Mouse (Mus musculus): ENCODE measurements around the gene Trpc4ap.
A peak's percentile ranks its signal among the peaks of the same experiment; 100 is the strongest.
"Not testable (repeated sequence)": the region's sequence is repeated elsewhere in the genome, so short reads cannot be mapped to it uniquely, and the experiment has no call there.

The Trpc4ap gene

DNA sequence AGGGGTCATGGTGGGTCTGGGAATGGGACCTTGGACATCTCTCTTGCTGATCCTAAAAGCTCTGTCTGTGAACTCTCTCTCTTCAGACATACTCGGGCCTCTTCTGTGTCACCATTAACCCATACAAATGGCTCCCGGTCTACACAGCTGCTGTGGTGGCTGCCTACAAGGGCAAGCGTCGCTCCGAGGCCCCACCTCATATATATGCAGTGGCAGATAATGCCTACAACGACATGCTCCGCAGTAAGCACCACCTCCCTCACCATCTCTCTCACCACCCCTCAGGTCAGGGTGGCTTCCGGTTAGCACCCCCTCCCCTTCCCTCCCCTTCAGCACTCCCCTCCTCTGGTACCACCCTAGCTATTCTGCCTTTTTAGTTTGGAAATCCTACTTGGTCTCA is 78.2 kb downstream of the Trpc4ap start:
- no peak for DNase-seq (ENCODE audit: extremely low read depth, low read depth)

DNA sequence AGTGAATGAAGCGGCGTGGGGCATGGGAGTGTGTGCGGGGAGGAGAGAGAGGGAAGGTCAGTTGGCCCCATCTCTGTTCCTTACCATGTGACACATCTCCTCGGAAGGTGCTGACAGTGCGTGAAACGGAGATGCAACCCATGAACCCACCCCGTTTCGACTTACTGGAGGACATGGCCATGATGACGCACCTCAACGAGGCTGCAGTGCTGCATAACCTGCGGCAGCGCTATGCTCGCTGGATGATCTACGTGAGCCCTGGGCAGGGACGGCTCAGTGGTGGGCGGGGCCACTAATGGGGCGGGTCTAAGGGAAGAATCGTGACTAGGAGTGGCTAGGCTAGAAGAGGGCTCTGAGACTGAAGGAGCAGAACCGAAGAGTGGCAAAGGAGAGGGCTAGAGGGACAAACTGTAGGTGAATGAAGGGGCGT is 78.8 kb downstream of the Trpc4ap start:
- DNase-seq (ENCODE audit: extremely low read depth, low read depth), result peak; percentile 79

DNA sequence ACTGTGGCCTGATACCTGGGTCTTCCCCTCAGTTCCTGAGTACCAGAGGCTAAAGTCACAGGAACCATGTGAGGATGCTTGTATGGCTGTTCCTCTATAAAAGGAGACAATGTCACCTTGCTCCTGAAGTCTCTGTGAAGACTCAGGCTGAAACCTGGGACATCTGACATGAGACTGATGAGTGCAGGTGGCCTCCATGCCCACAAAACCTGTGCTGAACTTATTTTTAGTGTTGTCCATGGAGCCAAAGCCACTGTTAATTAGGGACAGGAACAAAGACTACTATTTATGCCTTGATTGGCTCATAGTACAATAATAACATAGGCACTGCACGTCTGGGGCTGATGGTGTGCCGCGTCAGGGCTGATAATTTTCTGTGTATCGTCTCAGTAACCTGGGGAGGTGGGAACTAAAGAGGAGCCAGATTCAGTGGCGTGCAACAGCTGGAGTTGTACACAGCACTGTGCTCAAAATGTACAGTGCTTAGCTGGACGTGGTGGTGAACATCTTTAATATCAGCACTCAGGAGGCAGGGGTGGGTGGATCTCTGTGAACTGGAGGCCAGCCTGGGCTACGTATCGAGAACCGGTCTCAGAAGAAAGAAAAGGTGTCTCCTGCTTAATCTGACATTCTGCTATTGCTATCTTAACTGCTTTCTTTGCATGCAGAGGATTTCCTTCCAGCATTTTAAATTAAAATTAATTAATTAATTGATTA is 80.2 kb downstream of the Trpc4ap start:
- DNase-seq (ENCODE audit: extremely low read depth, low read depth), result no peak

DNA sequence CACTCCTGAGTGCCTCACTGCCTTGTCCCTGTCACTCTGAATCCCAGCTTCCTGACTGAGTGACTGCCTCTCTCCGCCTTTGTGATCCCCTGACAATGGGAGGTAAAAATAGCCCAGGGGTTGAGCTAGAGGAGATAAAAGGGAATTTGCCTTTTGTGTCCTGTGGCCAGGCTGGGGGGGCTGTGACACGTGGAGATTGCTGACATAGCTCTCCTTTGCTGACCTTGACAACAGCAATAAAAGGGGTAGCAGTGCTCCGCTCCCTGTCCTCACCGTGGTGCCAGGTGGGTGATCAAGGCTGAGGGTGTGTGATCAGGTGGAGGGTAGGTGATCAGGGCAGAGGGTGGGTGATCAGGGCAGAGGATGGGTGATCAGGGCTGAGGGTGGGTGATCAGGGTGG is 81.2 kb downstream of the Trpc4ap start, which contains the start of gene Myh7b:
Myh7b (plus strand) TSS at position 235 of the 400 bp plus-strand sequence.
- no peak for DNase-seq (ENCODE audit: extremely low read depth, low read depth)

DNA sequence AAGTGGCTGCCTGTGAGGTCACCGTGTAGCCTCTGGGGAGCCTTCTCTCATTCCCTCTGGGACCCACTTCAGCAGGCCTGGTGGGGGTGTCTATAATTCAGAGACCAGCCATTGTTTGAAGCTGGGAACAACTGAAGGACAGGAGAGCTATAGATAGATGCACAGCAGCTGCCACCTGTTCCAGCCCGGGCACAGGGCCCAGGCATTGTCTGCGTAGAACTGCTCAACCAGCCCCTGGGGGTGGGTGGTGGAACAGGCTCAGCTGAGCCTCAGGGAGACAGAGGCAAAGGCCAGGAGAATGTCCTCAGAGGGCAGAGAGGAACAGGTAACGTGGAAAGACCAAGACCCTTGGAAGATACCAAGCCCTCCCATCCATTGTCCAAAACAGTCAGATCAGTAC is 85.8 kb downstream of the Trpc4ap start:
- DNase-seq (ENCODE audit: extremely low read depth, low read depth), result no peak

DNA sequence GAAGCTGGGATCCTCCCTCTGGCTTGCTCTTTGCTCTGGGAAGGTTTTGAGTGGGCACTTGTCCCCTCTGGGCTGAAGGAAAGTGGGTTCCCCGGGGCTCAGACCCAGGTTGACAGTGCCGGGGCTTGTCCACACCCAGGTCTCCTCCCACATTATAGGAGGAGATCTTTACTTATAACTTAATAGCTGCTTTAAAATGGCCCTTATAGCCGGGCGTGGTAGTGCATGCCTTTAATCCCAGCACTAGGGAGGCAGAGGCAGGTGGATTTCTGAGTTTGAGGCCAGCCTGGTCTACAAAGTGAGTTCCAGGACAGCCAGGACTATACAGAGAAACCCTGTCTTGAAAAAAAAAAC is 87.0 kb downstream of the Trpc4ap start:
- not testable (repeated sequence) for DNase-seq (ENCODE audit: extremely low read depth, low read depth)

DNA sequence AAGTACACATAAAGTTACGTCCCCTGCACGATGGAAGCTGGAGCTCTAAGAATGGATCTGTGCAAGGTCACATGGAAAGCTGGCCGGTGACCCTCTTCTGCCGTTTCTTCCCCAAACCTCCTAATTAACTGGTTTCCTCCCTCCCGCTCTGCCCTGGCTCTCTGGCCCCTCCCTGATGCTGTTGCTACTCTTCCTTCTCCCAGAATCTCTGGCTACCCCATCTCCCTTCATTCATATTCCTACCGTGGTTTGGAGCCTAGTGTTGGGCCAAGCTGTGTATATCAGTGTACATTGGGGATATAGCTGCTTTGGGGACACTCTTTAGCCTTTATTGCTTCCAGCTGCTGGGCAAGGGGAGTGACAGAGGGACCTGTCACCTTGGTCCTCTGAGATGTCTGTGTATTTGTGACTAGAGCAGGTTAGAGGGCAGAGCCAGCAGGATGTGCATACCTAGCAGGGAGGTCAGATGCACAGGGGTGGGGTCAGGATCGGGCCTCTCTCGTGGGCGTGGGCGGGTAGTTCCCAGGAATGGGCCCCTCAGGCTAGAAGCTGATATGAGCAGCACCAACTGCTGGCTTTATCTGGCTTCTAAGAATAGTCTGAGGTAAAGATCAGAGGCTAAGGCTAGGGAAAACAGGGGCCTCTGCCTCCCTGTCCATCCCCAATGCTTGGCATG is 87.5 kb downstream of the Trpc4ap start:
- DNase-seq (ENCODE audit: extremely low read depth, low read depth), result peak; percentile 17

DNA sequence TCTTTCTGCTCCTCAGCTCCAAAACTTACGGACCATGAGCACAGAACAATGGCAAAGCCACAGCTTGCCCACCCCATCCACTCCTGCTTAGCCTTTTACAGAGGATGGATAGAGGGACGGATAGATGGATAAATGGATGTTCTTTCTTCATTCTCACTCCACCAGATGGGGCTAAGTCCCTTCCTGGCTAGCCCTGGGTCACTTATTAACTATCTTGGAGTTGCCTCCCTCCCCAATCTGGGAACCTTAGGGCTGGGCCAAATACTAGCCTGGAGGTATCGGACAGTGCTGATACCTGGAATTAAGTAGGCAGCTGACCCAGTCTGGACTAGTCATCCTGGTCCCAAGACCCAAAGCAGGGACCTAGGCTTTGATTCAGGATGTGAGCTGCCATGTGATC is 88.5 kb downstream of the Trpc4ap start:
- DNase-seq (ENCODE audit: extremely low read depth, low read depth), result no peak

DNA sequence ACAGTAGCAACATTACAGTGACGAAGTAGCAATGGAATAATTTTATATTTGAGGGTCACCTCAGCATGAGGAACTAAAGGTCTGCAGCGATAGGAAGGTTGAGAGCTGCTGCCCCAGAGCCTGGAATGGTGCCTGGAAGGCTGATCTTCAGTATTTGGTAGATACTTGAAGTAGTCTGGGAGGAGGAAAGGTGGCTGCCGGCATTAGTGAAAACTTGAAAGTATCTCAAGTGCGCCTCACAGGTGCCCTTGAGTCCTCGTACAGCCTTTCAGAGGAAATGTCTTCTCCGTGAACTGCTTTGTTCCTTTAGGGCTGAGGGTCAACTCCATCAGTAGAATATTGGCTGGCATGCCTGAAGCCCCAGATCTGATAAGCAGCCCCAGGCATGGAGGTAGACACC is 96.7 kb downstream of the Trpc4ap start:
- DNase-seq (ENCODE audit: extremely low read depth, low read depth), result no peak

DNA sequence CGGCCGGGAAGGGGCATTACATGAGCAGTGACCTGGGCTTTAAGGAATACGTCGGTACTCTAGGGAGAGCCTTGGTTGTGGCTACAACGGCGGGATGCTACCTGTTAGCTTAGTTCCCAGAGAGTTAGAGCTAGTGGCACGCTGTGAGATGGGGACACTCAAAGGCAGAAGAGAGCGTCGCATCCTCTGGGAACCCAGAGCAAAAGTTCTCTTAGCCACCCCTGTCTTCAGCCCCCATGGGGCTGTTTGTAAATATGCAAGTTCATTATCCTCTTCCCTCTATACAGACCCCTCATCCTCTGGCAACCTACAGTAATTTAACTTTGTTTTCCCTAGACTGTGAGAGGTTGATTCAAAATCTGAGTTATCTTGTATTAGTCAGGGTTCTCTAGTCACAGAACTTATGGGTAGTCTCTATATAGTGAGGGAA is 99.3 kb downstream of the Trpc4ap start:
- no peak for DNase-seq (ENCODE audit: extremely low read depth, low read depth)

DNA sequence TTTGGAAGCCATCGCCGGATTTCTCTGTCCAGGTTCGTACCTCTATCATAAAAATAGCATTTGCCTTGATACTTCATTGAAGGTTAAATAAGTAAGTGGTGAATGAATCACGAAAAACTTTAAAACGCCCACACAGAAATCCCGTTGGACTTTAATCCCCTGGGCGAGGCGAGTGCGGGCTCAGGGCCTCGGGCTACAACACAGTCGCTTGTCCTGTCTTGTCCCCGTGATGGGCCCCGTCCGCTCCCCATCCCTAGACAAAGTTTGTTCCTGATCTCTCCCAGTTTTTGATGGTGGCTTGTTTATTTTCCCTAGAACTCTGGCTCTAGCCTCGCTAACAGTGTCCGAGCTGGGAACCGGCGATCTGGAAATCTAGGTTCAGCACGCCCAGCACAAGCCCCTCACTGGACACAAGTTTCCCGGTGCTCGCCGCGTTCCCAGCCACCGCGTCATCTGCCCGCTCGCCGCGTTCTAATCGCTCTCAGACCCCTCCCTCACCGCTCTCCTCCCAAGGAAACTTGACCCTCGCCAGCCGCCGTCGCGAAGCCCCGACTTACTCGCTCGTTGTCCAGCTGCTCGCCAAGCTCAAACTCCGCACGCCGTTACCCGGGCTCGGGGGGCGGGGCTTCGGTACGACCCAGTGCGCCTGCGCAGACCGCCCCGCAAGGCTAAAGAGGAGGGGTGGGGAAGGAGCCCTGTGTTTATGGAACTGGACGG is 99.9 kb downstream of the Trpc4ap start, which contains the start of gene Gss:
Gss (minus strand) TSS at position 674 of the 717 bp plus-strand sequence.
- peak; percentile 91 for DNase-seq (ENCODE audit: extremely low read depth, low read depth)

DNA sequence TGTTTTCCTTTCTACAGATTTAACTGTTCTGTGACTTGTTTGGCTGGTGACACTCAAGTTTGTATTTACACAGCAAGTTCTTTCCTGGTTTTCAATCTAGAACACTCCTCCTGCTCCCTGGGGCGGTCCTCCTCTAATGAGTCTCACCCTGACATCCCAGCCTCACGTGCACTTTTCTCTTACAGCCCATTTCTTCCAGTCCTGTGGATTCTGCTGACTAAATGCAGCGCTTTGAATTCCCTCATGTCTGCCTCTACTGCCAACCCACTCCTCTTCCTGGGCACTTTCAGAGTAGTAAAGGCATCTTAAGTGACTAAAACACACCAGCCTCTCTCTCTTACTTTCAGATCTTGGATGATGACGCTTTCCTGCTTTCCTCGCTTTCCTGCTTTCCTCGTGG is 100.5 kb downstream of the Trpc4ap start:
- DNase-seq (ENCODE audit: extremely low read depth, low read depth), result no peak

DNA sequence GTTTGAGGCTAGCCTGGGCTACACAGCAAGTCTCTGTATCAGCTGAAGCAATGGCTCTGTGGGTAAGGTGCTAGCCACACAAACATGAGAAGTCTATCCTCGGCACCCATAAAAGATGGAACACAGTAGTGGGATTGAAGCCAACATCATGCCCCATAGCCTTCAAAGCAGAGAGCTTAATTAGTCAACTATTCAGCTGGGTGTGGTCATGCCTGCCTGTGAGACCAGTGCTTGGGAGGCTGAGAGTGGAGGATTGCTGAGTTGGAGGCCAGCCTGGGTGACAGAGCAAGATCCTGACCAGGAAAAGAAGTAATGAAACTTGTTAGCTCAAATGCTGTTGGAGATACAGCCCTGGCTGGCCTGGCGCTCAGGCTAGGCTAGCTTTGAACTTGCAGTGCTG is 101.3 kb downstream of the Trpc4ap start:
- no peak for DNase-seq (ENCODE audit: extremely low read depth, low read depth)

DNA sequence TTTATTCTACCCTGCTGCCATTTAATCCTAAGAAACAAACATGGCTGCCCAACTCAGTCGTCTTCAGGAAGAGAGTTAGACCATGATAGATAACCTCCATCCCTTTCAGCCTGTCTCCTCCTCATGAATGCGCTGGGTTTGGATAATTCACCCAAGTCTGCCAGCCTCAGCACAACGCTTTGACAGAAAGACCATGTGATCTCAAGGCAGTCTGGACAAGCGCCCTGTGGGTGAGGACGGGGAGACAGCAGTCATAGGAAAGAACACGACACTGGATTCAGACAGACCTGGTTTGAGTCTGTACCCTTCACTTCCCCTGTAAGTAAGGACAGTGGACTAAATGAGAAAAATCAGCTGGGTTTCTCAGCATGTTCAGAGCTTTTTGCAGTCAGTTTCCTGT is 102.7 kb downstream of the Trpc4ap start:
- no peak for DNase-seq (ENCODE audit: extremely low read depth, low read depth)

DNA sequence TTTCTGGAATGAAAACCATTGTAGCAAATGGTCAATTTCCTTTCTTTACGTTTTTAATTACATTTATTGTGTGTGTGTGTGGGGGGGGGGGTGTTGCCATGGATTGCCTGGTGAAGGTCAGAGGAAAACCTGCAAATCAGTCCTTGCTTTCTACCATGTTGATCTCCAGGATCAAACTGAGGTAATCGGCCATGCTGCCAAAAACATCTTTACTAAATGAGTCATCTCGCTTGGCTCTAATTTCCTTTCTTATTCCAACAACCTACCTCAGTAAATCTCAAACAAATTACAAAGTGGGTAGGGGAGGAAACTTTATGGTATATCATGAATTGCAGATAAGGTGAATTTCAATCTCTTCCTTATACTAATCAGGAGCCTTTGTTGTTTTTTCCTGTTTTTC is 104.0 kb downstream of the Trpc4ap start:
- no peak for DNase-seq (ENCODE audit: extremely low read depth, low read depth)

DNA sequence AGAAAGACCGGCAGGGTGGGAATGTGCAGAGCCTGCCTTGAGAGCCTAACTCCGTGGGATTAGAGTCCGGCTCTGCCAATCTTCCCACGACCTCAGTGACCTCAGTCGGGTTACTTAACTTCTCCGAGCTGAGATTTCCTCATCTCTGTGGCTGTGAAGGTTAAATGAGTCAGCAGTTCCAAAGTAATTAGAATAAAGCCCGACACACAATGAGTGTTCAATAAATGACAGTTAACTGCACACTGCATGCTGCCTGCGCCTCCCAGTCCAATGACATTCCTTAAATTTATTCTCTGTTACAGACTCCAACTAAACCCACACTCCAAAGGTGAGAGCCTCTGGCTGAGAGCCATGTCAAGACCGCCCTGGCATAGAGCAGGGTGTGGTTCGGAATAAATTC is 106.7 kb downstream of the Trpc4ap start:
- no peak for DNase-seq (ENCODE audit: extremely low read depth, low read depth)

DNA sequence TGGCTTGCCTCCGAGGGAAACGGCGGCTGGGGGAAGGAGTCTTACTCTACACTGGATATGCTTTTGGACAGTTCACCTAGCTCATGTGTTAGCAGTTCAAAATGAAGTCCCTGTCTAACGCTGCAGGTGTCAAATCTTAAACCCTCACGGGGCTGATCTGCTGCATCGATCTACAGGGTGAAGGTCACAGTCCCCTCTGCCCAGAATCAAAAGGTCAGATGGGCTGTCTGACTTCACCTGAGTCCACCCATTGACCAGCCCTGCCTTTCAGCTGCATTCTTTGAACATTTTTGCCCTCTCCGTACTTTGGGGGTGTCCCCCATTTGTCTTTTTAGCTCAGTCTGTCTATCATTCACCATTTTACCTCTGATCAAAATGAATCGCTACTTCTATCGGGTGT is 107.1 kb downstream of the Trpc4ap start:
- DNase-seq (ENCODE audit: extremely low read depth, low read depth), result no peak
